Mouse (Mus musculus): ENCODE measurements around the gene Prkcb. TPM values are rescaled to one million over a fixed set of nuclear protein-coding genes. Genes with fewer than 3 reads are reported as not detected.

The Prkcb gene
- polyA plus RNA-seq, 1 experiment from 2014 or later, result 119 TPM

GRCm38 (mm10) chr7:122329588-122329987, 41.0 kb downstream of the Prkcb start:
- no peak overlapping the region for H3K9ac ChIP-seq
- H3K9me3 ChIP-seq, result no peaks in the 10 kb centered on the region
- WGBS, result 88% methylated on average over 4 of the region's 4 CpGs
- no peaks in the 10 kb centered on the region for H3K27me3 ChIP-seq
- no peak overlapping the region for H3K4me2 ChIP-seq
- H3K36me3 ChIP-seq, result no peaks in the 10 kb centered on the region
- H3K27ac ChIP-seq (replicated peaks), result no peak overlapping the region
- ATAC-seq (ENCODE audit: low FRiP score, low read depth), result no peak
- no peak overlapping the region for H3K4me3 ChIP-seq
- no peaks in the 10 kb centered on the region; the same call in 1 of the 2 replicates for H3K4me1 ChIP-seq (replicated peaks)

GRCm38 (mm10) chr7:122333686-122334085, 45.1 kb downstream of the Prkcb start:
- Histone ChIP-seq H3K27me3 (no peaks in the 10 kb centered on the region), H3K4me2 (no peak overlapping the region), H3K9ac (no peak overlapping the region), H3K27ac (replicated peaks) (no peak overlapping the region), H3K4me1 (replicated peaks) (peaks cover 7% of the 10 kb centered on the region), H3K4me3 (no peak overlapping the region), H3K36me3 (no peaks in the 10 kb centered on the region), H3K9me3 (no peaks in the 10 kb centered on the region)
- WGBS, result 64% methylated on average over 7 of the region's 7 CpGs
- ATAC-seq (ENCODE audit: low FRiP score, low read depth), result no peak

GRCm38 (mm10) chr7:122337302-122337701, 48.8 kb downstream of the Prkcb start:
- no peak overlapping the region for H3K4me2 ChIP-seq
- 92% methylated on average over 3 of the region's 3 CpGs for WGBS
- H3K27ac ChIP-seq (replicated peaks), result no peak overlapping the region
- no peak overlapping the region for H3K4me3 ChIP-seq
- ATAC-seq (ENCODE audit: low FRiP score, low read depth), result no peak
- H3K9ac ChIP-seq, result no peak overlapping the region
- H3K4me1 ChIP-seq (replicated peaks), result peaks cover 15% of the 10 kb centered on the region
- no peaks in the 10 kb centered on the region for H3K27me3 ChIP-seq
- no peaks in the 10 kb centered on the region for H3K9me3 ChIP-seq
- H3K36me3 ChIP-seq, result no peaks in the 10 kb centered on the region

- Histone ChIP-seq H3K4me1 (replicated peaks) (peaks cover 15% of the 10 kb centered on the region), H3K9me3 (no peaks in the 10 kb centered on the region), H3K4me2 (no peak overlapping the region), H3K9ac (no peak overlapping the region), H3K36me3 (no peaks in the 10 kb centered on the region), H3K27me3 (no peaks in the 10 kb centered on the region), H3K27ac (replicated peaks) (no peak overlapping the region), H3K4me3 (no peak overlapping the region)
- ATAC-seq (ENCODE audit: low FRiP score, low read depth), result no peak
- 35% methylated on average over 3 of the region's 3 CpGs for WGBS
Observed at GRCm38 (mm10) chr7:122338055-122338454, 49.5 kb downstream of the Prkcb start.

GRCm38 (mm10) chr7:122339476-122339875, 50.9 kb downstream of the Prkcb start:
- no peak overlapping the region for H3K27ac ChIP-seq (replicated peaks)
- WGBS, result 71% methylated on average over 2 of the region's 2 CpGs
- H3K27me3 ChIP-seq, result no peaks in the 10 kb centered on the region
- ATAC-seq (ENCODE audit: low FRiP score, low read depth), result no peak
- no peaks in the 10 kb centered on the region for H3K9me3 ChIP-seq
- no peak overlapping the region for H3K4me2 ChIP-seq
- H3K9ac ChIP-seq, result no peak overlapping the region
- peaks cover 15% of the 10 kb centered on the region; the same call in 1 of the 2 replicates for H3K4me1 ChIP-seq (replicated peaks)
- H3K36me3 ChIP-seq, result no peaks in the 10 kb centered on the region
- no peak overlapping the region for H3K4me3 ChIP-seq

GRCm38 (mm10) chr7:122341813-122342212, 53.3 kb downstream of the Prkcb start:
- H3K27ac ChIP-seq (replicated peaks), result peak overlapping the region; percentile 48; the same call in 1 of the 2 replicates
- H3K9ac ChIP-seq, result no peak overlapping the region
- H3K4me3 ChIP-seq, result no peak overlapping the region
- no peaks in the 10 kb centered on the region for H3K27me3 ChIP-seq
- no peaks in the 10 kb centered on the region for H3K36me3 ChIP-seq
- no peak for ATAC-seq (ENCODE audit: low FRiP score, low read depth)
- no peak overlapping the region for H3K4me2 ChIP-seq
- no peaks in the 10 kb centered on the region for H3K9me3 ChIP-seq
- H3K4me1 ChIP-seq (replicated peaks), result peaks cover 20% of the 10 kb centered on the region
- 62% methylated on average over 3 of the region's 3 CpGs for WGBS

- no peak for ATAC-seq (ENCODE audit: low FRiP score, low read depth)
- Histone ChIP-seq H3K36me3 (no peaks in the 10 kb centered on the region), H3K4me1 (replicated peaks) (peaks cover 23% of the 10 kb centered on the region), H3K4me3 (no peak overlapping the region), H3K4me2 (no peak overlapping the region), H3K27ac (replicated peaks) (no peak overlapping the region), H3K9ac (no peak overlapping the region), H3K9me3 (no peaks in the 10 kb centered on the region), H3K27me3 (no peaks in the 10 kb centered on the region)
- 59% methylated on average over 7 of the region's 7 CpGs for WGBS
Observed at GRCm38 (mm10) chr7:122344656-122345055, 56.1 kb downstream of the Prkcb start.

GRCm38 (mm10) chr7:122346251-122347242, 58.0 kb downstream of the Prkcb start:
- H3K4me3 ChIP-seq, result no peak overlapping the region
- H3K27ac ChIP-seq (replicated peaks), result no peak overlapping the region
- no peaks in the 10 kb centered on the region for H3K36me3 ChIP-seq
- no peak overlapping the region for H3K9ac ChIP-seq
- no peak for ATAC-seq (ENCODE audit: low FRiP score, low read depth)
- 60% methylated on average over 14 of the region's 14 CpGs for WGBS
- H3K4me2 ChIP-seq, result no peak overlapping the region
- H3K4me1 ChIP-seq (replicated peaks), result peaks cover 20% of the 10 kb centered on the region
- no peaks in the 10 kb centered on the region for H3K9me3 ChIP-seq
- no peaks in the 10 kb centered on the region for H3K27me3 ChIP-seq

GRCm38 (mm10) chr7:122347433-122347832, 58.9 kb downstream of the Prkcb start:
- H3K4me2 ChIP-seq, result no peak overlapping the region
- H3K27ac ChIP-seq (replicated peaks), result no peak overlapping the region; the same call in 1 of the 2 replicates
- no peaks in the 10 kb centered on the region for H3K27me3 ChIP-seq
- WGBS, result 83% methylated on average over 3 of the region's 3 CpGs
- H3K36me3 ChIP-seq, result no peaks in the 10 kb centered on the region
- H3K9ac ChIP-seq, result no peak overlapping the region
- no peak overlapping the region for H3K4me3 ChIP-seq
- H3K9me3 ChIP-seq, result no peaks in the 10 kb centered on the region
- H3K4me1 ChIP-seq (replicated peaks), result peaks cover 19% of the 10 kb centered on the region
- no peak for ATAC-seq (ENCODE audit: low FRiP score, low read depth)

- H3K9ac ChIP-seq, result no peak overlapping the region
- 90% methylated on average over 5 of the region's 5 CpGs for WGBS
- H3K27ac ChIP-seq (replicated peaks), result no peak overlapping the region
- no peaks in the 10 kb centered on the region for H3K9me3 ChIP-seq
- ATAC-seq (ENCODE audit: low FRiP score, low read depth), result no peak
- H3K4me2 ChIP-seq, result no peak overlapping the region
- peaks cover 28% of the 10 kb centered on the region for H3K4me1 ChIP-seq (replicated peaks)
- H3K4me3 ChIP-seq, result no peak overlapping the region
- no peaks in the 10 kb centered on the region for H3K27me3 ChIP-seq
- H3K36me3 ChIP-seq, result no peaks in the 10 kb centered on the region
Observed at GRCm38 (mm10) chr7:122349961-122350360, 61.4 kb downstream of the Prkcb start.

- Histone ChIP-seq H3K9me3 (no peaks in the 10 kb centered on the region), H3K27me3 (no peaks in the 10 kb centered on the region)
Observed at GRCm38 (mm10) chr7:122350741-122351140, 62.2 kb downstream of the Prkcb start.

GRCm38 (mm10) chr7:122351816-122352215, 63.3 kb downstream of the Prkcb start:
- no peak for ATAC-seq (ENCODE audit: low FRiP score, low read depth)
- Histone ChIP-seq H3K9me3 (no peaks in the 10 kb centered on the region), H3K4me2 (no peak overlapping the region), H3K36me3 (no peaks in the 10 kb centered on the region), H3K27me3 (no peaks in the 10 kb centered on the region), H3K4me1 (replicated peaks) (peaks cover 23% of the 10 kb centered on the region), H3K4me3 (no peak overlapping the region), H3K27ac (replicated peaks) (no peak overlapping the region), H3K9ac (no peak overlapping the region)
- 85% methylated on average over 4 of the region's 4 CpGs for WGBS

More at GRCm38 (mm10) chr7:122350741-122351140, 62.2 kb downstream of the Prkcb start:
- no peak overlapping the region for H3K27ac ChIP-seq (replicated peaks)
- H3K4me2 ChIP-seq, result no peak overlapping the region
- H3K4me1 ChIP-seq (replicated peaks), result peaks cover 28% of the 10 kb centered on the region
- 70% methylated on average over 2 of the region's 2 CpGs for WGBS
- ATAC-seq (ENCODE audit: low FRiP score, low read depth), result no peak
- H3K4me3 ChIP-seq, result no peak overlapping the region
- H3K36me3 ChIP-seq, result no peaks in the 10 kb centered on the region
- H3K9ac ChIP-seq, result no peak overlapping the region
